14 mouse cellular contexts compared by ENCODE assay signal in genomic region chr15:79285399-79285798, GRCm38 (mm10). TPM values are rescaled to one million over a fixed set of nuclear protein-coding genes. Genes with fewer than 3 reads are reported as not detected.
A peak's percentile ranks its signal among the peaks of the same experiment; 100 is the strongest.
DNase-seq lines count a peak whose midpoint lies in the region; ATAC-seq lines count a peak whose summit lies in the region.
"Had no signal": no experiment of that assay in that cellular context is flagged by ENCODE, and none has a peak within 500 bp of the region (broad histone marks: within the 10 kb centered on the region; RNA-seq: fewer than 3 reads in every experiment).

TSS of gene Baiap2l2 (minus strand) at chr15:79285537.

- no peak within 1 kb of the TSS for H3K9ac ChIP-seq in heart, embryonic 14.5 days (ENCODE audit: low read length)
- peak within 1 kb of the TSS; percentile 72 for H3K9ac ChIP-seq in intestine, embryonic 16.5 days (ENCODE audit: low read depth, low read length)
- no peak within 1 kb of the TSS for H3K9ac ChIP-seq in liver, embryonic 16.5 days (ENCODE audit: low read depth, low read length)
- H3K9ac ChIP-seq: heart, embryonic 15.5 days had no signal

- DNase-seq in heart, adult 11 months, result no peak
- DNase-seq in kidney, postnatal 14 days, result peak; percentile 89
- DNase-seq in layer of hippocampus, postnatal 36 days, result no peak
- DNase-seq in adrenal gland, postnatal 36 days, result no peak
- DNase-seq: adrenal gland, postnatal 10 days; cerebellum, adult 11 months; left cerebral cortex, postnatal 4 days; retina, postnatal 1 day had no signal

- H3K27ac ChIP-seq in heart, embryonic 14.5 days (replicated peaks in 1 of 2; ENCODE audit: control insufficient read depth in 1 of 2, insufficient read depth in 1 of 2, low read depth in 2 of 2, low read length in 2 of 2), result no peak within 1 kb of the TSS
- peak within 1 kb of the TSS; percentile 88 for H3K27ac ChIP-seq in intestine, embryonic 16.5 days (ENCODE audit: low read length)
- no peak within 1 kb of the TSS for H3K27ac ChIP-seq in liver, embryonic 16.5 days (ENCODE audit: low read length)
- H3K27ac ChIP-seq: heart, embryonic 15.5 days had no signal

- H3K4me2 ChIP-seq in heart, embryonic 14.5 days (ENCODE audit: low read length), result no peak within 1 kb of the TSS
- H3K4me2 ChIP-seq in intestine, embryonic 16.5 days (ENCODE audit: low read depth, low read length), result peak within 1 kb of the TSS; percentile 56
- peak within 1 kb of the TSS; percentile 18 for H3K4me2 ChIP-seq in liver, embryonic 16.5 days (ENCODE audit: low read depth, low read length)
- H3K4me2 ChIP-seq: heart, embryonic 15.5 days; midbrain, embryonic 11.5 days had no signal

- no peaks in the 10 kb centered on the region for H3K9me3 ChIP-seq in heart, embryonic 14.5 days (ENCODE audit: control insufficient read depth, low read length)
- H3K9me3 ChIP-seq in intestine, embryonic 16.5 days (ENCODE audit: control insufficient read depth, low read length), result no peaks in the 10 kb centered on the region
- no peaks in the 10 kb centered on the region for H3K9me3 ChIP-seq in liver, embryonic 16.5 days (replicated peaks; ENCODE audit: control insufficient read depth, low read length)
- H3K9me3 ChIP-seq: heart, embryonic 15.5 days had no signal

- no peaks in the 10 kb centered on the region for H3K27me3 ChIP-seq in heart, embryonic 14.5 days (ENCODE audit: control insufficient read depth, insufficient read depth, low read length)
- no peaks in the 10 kb centered on the region for H3K27me3 ChIP-seq in intestine, embryonic 16.5 days (replicated peaks; ENCODE audit: control insufficient read depth, insufficient read depth, low read length)
- no peaks in the 10 kb centered on the region for H3K27me3 ChIP-seq in liver, embryonic 16.5 days (ENCODE audit: control insufficient read depth, insufficient read depth, low read depth, low read length)
- H3K27me3 ChIP-seq: heart, embryonic 15.5 days had no signal

- WGBS in heart, embryonic 14.5 days, result 77% methylated on average over 10 of the region's 10 CpGs
- WGBS in intestine, embryonic 16.5 days, result 59% methylated on average over 10 of the region's 10 CpGs
- WGBS in liver, embryonic 16.5 days (ENCODE audit: insufficient replicate concordance), result 55% methylated on average over 10 of the region's 10 CpGs

- H3K36me3 ChIP-seq in heart, embryonic 14.5 days (ENCODE audit: control insufficient read depth, insufficient read depth, low read length), result no peaks in the 10 kb centered on the region; the same call in 1 of the 2 replicates
- H3K36me3 ChIP-seq in intestine, embryonic 16.5 days (ENCODE audit: control insufficient read depth, insufficient read depth, low read length), result no peaks in the 10 kb centered on the region
- no peaks in the 10 kb centered on the region for H3K36me3 ChIP-seq in liver, embryonic 16.5 days (ENCODE audit: control insufficient read depth, insufficient read depth)
- H3K36me3 ChIP-seq: heart, embryonic 15.5 days had no signal

- H3K4me1 ChIP-seq in heart, embryonic 14.5 days (ENCODE audit: control insufficient read depth in 2 of 2, insufficient read depth in 2 of 2, low read length in 2 of 2), result peaks cover 0 to 3% of the 10 kb centered on the region in 2 experiments; a peak in 1 of 4 replicates
- H3K4me1 ChIP-seq in intestine, embryonic 16.5 days (ENCODE audit: control insufficient read depth, insufficient read depth, low read length), result peaks cover 35% of the 10 kb centered on the region
- peaks cover 12% of the 10 kb centered on the region for H3K4me1 ChIP-seq in liver, embryonic 16.5 days (ENCODE audit: control insufficient read depth, low read depth, low read length)

- H3K4me3 ChIP-seq in heart, embryonic 14.5 days (ENCODE audit: control insufficient read depth in 1 of 2, insufficient read depth in 1 of 2, low read depth in 1 of 2, low read length in 2 of 2), result no peak within 1 kb of the TSS
- H3K4me3 ChIP-seq in intestine, embryonic 16.5 days (ENCODE audit: low read length), result peak within 1 kb of the TSS; percentile 49
- peak within 1 kb of the TSS; percentile 35 for H3K4me3 ChIP-seq in liver, embryonic 16.5 days (ENCODE audit: low read depth, low read length)
- H3K4me3 ChIP-seq: heart, embryonic 15.5 days had no signal

- no peak for ATAC-seq in heart, embryonic 14.5 days (ENCODE audit: insufficient number of reproducible peaks, insufficient read depth, low FRiP score, low read depth)
- peak; percentile 59 for ATAC-seq in intestine, embryonic 16.5 days
- ATAC-seq in liver, embryonic 16.5 days (ENCODE audit: low read depth), result peak; percentile 72
- no peak for ATAC-seq in megakaryocyte progenitor cell, adult 5-6 weeks (replicated peaks; ENCODE audit: poor library complexity)

RNA-seq across cellular contexts. Expression of gene Baiap2l2, which starts in this region (rescaled TPM):
- polyA plus RNA-seq in heart, embryonic 14.5 days (2014; fragmentation: Nextera tagmentation; extraction: Ambion mirVana), result 9.1 and 13.9 TPM in 2 replicates
- 13.6 and 17.9 TPM in 2 replicates for polyA plus RNA-seq in intestine, embryonic 16.5 days (2015; fragmentation: Nextera tagmentation; extraction: Ambion mirVana)
- 1.7 and 2.6 TPM in 2 replicates for polyA plus RNA-seq in liver, embryonic 16.5 days (2015; fragmentation: Nextera tagmentation; extraction: Ambion mirVana)
- total RNA-seq in megakaryocyte progenitor cell, adult 5-6 weeks (2015), result 0.27 and 0.34 TPM in 2 replicates
- not detected in 2 replicates for total RNA-seq in megakaryocyte progenitor cell, adult 5-6 weeks (2017)
- 1 to 10 TPM; 1.8 to 2.6 TPM for total RNA-seq in layer of hippocampus, postnatal 36 days (2021)
- total RNA-seq in adrenal gland, postnatal 36 days (2021), result not detected

Comparison
In these comparisons a context has a peak if more than half of its experiments do, and no peak if none do; other contexts are left out.
1. ATAC-seq: peak in intestine, embryonic 16.5 days (single experiment) and liver, embryonic 16.5 days (single experiment); none in heart, embryonic 14.5 days (single experiment) and megakaryocyte progenitor cell, adult 5-6 weeks (single experiment).
2. H3K4me3 ChIP-seq: peak in intestine, embryonic 16.5 days (single experiment) and liver, embryonic 16.5 days (single experiment); none in heart, embryonic 14.5 days (0 of 2).